Mouse (Mus musculus): ENCODE measurements around the gene Krt34.

DNA sequence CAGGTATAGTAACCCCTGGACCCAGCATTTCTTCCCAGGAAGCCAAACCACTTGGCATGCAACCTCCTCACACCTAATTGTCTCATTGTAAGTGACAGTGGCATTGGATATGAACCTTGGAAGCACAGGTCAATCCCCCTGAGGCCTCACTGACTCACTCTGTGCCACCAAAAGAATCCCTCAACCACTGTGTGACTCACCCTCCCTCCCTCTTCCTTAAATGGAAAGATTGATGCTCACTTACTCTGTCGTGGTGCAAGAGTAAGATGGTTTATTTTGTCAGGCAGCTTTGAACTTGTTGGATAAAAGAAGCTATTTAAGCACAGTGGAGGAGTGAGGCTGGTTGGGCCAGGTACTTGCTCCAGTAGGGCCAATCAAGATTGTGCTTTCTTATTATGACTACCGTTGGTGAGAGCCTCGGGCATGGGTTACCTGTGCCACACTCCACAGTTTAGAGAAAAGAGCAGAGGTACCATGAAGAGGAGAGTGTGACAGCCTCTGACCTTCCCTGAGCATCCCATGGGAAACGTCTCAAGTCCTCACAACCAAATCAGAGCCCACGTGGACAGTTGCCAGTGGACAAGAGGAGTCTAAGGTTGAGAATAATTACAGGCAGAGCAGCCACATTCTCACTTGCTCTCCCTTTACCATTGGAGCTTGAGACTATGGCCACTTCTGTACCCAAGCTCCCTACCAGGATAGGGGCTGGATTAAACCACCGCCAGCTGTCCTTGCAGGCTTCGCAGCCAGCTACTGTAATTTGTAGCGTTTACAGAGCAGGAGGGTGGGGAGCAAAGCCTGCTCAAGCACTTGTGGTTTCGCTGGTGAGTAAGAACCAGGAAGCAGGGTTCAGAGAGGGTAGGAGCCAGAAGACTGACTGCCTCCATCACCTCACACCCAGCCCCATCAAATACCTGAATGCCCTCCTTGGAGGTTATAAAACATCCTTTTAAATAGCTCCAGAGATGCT, 14.6 kb upstream of the Krt34 start:
- TF ChIP-seq POLR2A (IDR thresholded peaks at IDR 0.05; ENCODE audit: insufficient read length, low read depth) (no peak), MAX (IDR thresholded peaks at IDR 0.05; ENCODE audit: low read depth) (no peak), POLR2AphosphoS2 (IDR thresholded peaks at IDR 0.05; ENCODE audit: insufficient read length, low read depth) (no peak), USF1 (IDR thresholded peaks at IDR 0.05; ENCODE audit: low read depth) (no peak), CEBPB (IDR thresholded peaks at IDR 0.05; ENCODE audit: insufficient read depth, poor library complexity, severe bottlenecking) (no peak), MYOD1 (IDR thresholded peaks at IDR 0.05; ENCODE audit: control insufficient read depth in 1 of 3, insufficient read length in 2 of 3, low read depth in 2 of 3) (peak; percentile 14 to 86 (median 71)), TCF12 (IDR thresholded peaks at IDR 0.05; ENCODE audit: insufficient read depth, poor library complexity, severe bottlenecking) (peak; percentile 65), MYOG (IDR thresholded peaks at IDR 0.05; ENCODE audit: control insufficient read depth in 1 of 3, insufficient read depth in 1 of 3, insufficient read length in 2 of 3, low read depth in 2 of 3) (peak; percentile 40 to 91 (median 88)), TCF3 (IDR thresholded peaks at IDR 0.05; ENCODE audit: insufficient read length, low read depth) (no peak), SRF (IDR thresholded peaks at IDR 0.05; ENCODE audit: control insufficient read depth, insufficient read length, low read depth) (peak; percentile 82), E2F4 (IDR thresholded peaks at IDR 0.05; ENCODE audit: insufficient read depth) (no peak), REST (IDR thresholded peaks at IDR 0.05; ENCODE audit: insufficient read depth, insufficient read length) (no peak)
